Mouse (Mus musculus) c-Kit-negative CD71-positive TER-119-positive erythroid progenitor cells, embryonic 14.5 days (primary cell): ENCODE measurements around the gene Ehd2.

ENCODE experiments used
- DNase-seq: peaks from one replicate; pipeline ENCODE4 v3.0.0-alpha.2; 2013; ENCODE audit warnings: low read depth, low spot score

The Ehd2 gene

DNA sequence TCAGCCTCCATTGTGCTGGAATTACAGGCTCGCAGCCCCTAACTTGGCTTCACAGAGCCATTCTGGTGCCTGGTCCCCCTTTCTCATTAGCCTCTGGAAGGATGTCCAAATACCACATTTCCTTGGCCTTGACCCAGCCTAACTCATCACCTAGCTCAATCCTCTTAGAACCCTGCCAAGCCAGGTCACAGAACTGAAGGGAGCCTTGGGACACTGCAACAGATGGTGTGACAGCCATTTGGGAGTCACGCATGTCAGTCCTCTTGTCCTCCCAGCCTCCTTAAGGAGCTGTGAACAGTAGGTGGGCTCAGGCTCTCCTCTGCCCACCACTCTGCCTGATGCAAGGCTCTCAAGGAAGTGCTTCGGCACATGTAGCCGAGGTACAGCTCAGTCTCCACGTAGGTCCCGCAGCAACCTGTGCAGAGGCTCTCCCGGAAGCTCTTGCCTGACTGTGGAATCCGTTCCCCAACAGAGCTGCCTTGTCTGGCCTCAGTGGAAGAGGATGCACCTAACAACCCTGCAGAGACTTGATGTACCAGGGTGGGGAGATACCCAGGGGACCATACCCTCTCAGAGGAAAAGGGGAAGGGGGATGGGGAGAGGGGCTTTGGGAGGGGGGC is 59.3 kb downstream of the Ehd2 start:
- DNase-seq: no peak

- no peak for DNase-seq
Measured at GRCm38 (mm10) chr7:15906602-15907001, 60.8 kb downstream of the Ehd2 start.

DNA sequence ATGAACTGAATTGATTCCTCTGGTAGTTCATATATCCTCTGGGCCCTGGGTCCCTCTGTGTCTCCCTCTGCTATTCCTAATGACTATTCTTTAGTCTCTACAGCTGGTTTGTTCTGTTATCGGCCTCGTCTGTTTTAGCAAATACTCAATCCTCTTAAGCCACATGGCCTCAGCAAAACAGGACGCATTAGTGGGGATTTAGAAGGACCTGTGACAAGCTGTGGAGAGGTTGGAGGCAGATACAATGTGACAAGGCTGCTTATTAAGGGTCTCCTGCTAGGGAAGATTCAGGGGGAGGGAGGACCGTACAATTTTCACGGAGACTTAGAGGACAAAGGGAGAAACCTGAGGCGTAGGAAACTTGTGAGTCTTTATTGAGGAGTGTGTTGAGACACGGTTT is 61.5 kb downstream of the Ehd2 start:
- no peak for DNase-seq

DNA sequence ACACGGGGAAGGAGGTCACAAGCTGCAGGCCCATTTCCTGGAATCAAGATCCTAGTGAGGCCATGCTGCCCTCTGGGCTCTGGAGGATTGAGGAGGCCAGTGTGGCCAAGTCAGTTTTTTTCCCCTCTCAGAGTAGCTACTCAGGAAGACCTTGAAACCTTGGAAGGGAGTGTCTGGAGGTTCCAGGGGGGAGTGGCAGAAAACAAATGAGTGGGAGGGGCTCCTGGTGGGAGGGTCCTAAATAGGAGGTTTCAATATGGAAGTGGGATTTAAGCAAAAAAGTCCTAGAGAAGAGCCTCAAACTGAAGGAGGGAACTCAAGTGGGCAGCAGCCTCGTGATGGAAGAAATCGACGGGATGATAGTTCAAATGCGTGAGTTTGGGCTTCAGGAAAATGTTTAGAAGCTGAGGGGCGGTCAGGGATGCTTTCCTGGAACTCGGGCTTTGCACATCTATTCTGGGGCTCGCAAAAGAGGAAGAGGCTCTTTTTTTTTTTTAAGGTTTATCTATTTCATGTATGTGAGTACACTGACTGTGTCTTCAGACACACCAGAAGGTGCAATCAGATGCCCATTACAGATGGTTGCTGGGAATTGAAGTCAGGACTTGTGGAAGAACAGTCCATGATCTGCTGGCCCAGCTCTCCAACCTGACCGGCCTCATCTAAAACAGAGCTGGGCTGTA is 65.9 kb downstream of the Ehd2 start:
- DNase-seq: no peak
